Mouse (Mus musculus) liver, embryonic 16.5 days (tissue): Measurements from ENCODE around the gene Maco1. TPM values are rescaled to one million over a fixed set of nuclear protein-coding genes. Genes with fewer than 3 reads are reported as not detected.

Source experiments
- ATAC-seq: fragments of 200-750 bp; cut with Nextera tagmentation; 2 replicates; pipeline ENCODE4 v1.8.0; 2017; ENCODE audit warnings: low read depth, mild to moderate bottlenecking, moderate number of reproducible peaks, moderate library complexity
- H3K27ac ChIP-seq: fragments of 300-500 bp; sonication (generic); 2 replicates; pipeline ENCODE4 v1.5.1; 2014; ENCODE audit warnings: mild to moderate bottlenecking, low read length
- H3K27me3 ChIP-seq: fragments of 300-500 bp; sonication (generic); 2 replicates; pipeline ENCODE4 v1.6.1; 2014; ENCODE audit warnings: low read depth, low read length, mixed read lengths; ENCODE audit not compliant: control insufficient read depth, insufficient read depth
- H3K36me3 ChIP-seq: fragments of 300-500 bp; sonication (generic); 2 replicates; pipeline ENCODE4 v1.6.1; 2014; ENCODE audit warnings: mild to moderate bottlenecking; ENCODE audit not compliant: control insufficient read depth, insufficient read depth
- H3K4me1 ChIP-seq: fragments of 300-500 bp; sonication (generic); 2 replicates; pipeline ENCODE4 v1.6.1; 2014; ENCODE audit warnings: low read depth, low read length, mixed read lengths; ENCODE audit not compliant: control insufficient read depth
- H3K4me2 ChIP-seq: fragments of 300-500 bp; sonication (generic); 2 replicates; pipeline ENCODE4 v1.6.1; 2014; ENCODE audit warnings: low read depth, low read length, mixed read lengths
- H3K4me3 ChIP-seq: fragments of 300-500 bp; sonication (generic); 2 replicates; pipeline ENCODE4 v1.5.1; 2014; ENCODE audit warnings: low read depth, mild to moderate bottlenecking, low read length
- H3K9ac ChIP-seq: fragments of 300-500 bp; sonication (generic); 2 replicates; pipeline ENCODE4 v1.6.1; 2014; ENCODE audit warnings: low read depth, low read length
- H3K9me3 ChIP-seq: fragments of 300-500 bp; sonication (generic); replicated peaks from 2 replicates; pipeline ENCODE4 v1.6.1; 2016; ENCODE audit warnings: low read length; ENCODE audit not compliant: control insufficient read depth
- WGBS: fragments of 180-500 bp; shearing (Covaris S2); extraction: QIAGEN DNeasy Blood & Tissue Kit; methylation state at CpG from one replicate; pipeline ENCODE4 v1.1.7; 2014; ENCODE audit not compliant: insufficient replicate concordance; 5-methylcytosine and 5-hydroxymethylcytosine counted together
- polyA plus RNA-seq: library from polyadenylated mRNA; unstranded; fragments of >200 nt; fragmentation: Nextera tagmentation; extraction: Ambion mirVana; gene quantifications from 2 replicates; pipeline ENCODE4 v1.2.1, GENCODE M21; 2015

Gene Maco1
- polyA plus RNA-seq, 1 experiment from 2014 or later: 16.8 TPM

GRCm38 (mm10) chr4:134853637-134854485 lies 716 bp upstream of the Maco1 start:
- Histone ChIP-seq H3K27ac (peak overlapping the region; percentile 88), H3K4me2 (peak overlapping the region; percentile 90), H3K9ac (peak overlapping the region; percentile 68), H3K4me3 (peak overlapping the region; percentile 94), H3K4me1 (peaks cover 30% of the 10 kb centered on the region), H3K9me3 (no peaks in the 10 kb centered on the region), H3K27me3 (no peaks in the 10 kb centered on the region), H3K36me3 (no peaks in the 10 kb centered on the region)
- peak; percentile 88 for ATAC-seq
- under 1% methylated on average over 82 of the region's 91 CpGs for WGBS

- Histone ChIP-seq H3K27me3 (no peaks in the 10 kb centered on the region), H3K27ac (peak overlapping the region; percentile 92), H3K36me3 (no peaks in the 10 kb centered on the region), H3K4me2 (peak overlapping the region; percentile 80), H3K9ac (peak overlapping the region; percentile 95), H3K4me1 (peaks cover 36% of the 10 kb centered on the region), H3K4me3 (peak overlapping the region; percentile 94), H3K9me3 (no peaks in the 10 kb centered on the region)
- WGBS: under 1% methylated on average over 78 of the region's 106 CpGs
- ATAC-seq: peak; percentile 47
These were observed 498 bp downstream of the Maco1 start for GRCm38 (mm10) chr4:134852438-134853255.

- peaks cover 42% of the 10 kb centered on the region for H3K4me1 ChIP-seq
- no peak for ATAC-seq
- peak overlapping the region; percentile 80 for H3K4me2 ChIP-seq
- peak overlapping the region; percentile 94 for H3K4me3 ChIP-seq
- no peaks in the 10 kb centered on the region for H3K36me3 ChIP-seq
- no peaks in the 10 kb centered on the region for H3K27me3 ChIP-seq
- H3K9ac ChIP-seq: peak overlapping the region; percentile 95
- peak overlapping the region; percentile 92 for H3K27ac ChIP-seq
- no peaks in the 10 kb centered on the region for H3K9me3 ChIP-seq
- 11% methylated on average over 14 of the region's 14 CpGs for WGBS
These were observed 1.3 kb downstream of the Maco1 start for GRCm38 (mm10) chr4:134851876-134852275.

- no peak for ATAC-seq
- Histone ChIP-seq H3K36me3 (no peaks in the 10 kb centered on the region), H3K4me1 (peaks cover 40% of the 10 kb centered on the region), H3K9ac (peak overlapping the region; percentile 95), H3K27me3 (no peaks in the 10 kb centered on the region), H3K27ac (no peak overlapping the region; the same call in 1 of the 2 replicates), H3K4me3 (peak overlapping the region; percentile 94), H3K9me3 (no peaks in the 10 kb centered on the region), H3K4me2 (peak overlapping the region; percentile 80)
- 67% methylated on average over 2 of the region's 2 CpGs for WGBS
These were observed 1.9 kb downstream of the Maco1 start for GRCm38 (mm10) chr4:134851236-134851635.

GRCm38 (mm10) chr4:134850551-134850950 lies 2.6 kb downstream of the Maco1 start:
- Histone ChIP-seq H3K27ac (no peak overlapping the region), H3K4me2 (peak overlapping the region; percentile 2; the same call in 1 of the 2 replicates), H3K36me3 (no peaks in the 10 kb centered on the region)

GRCm38 (mm10) chr4:134847587-134847986 lies 5.6 kb downstream of the Maco1 start:
- H3K27me3 ChIP-seq: no peaks in the 10 kb centered on the region
- no peak for ATAC-seq
- peaks cover 34% of the 10 kb centered on the region for H3K4me1 ChIP-seq
- no peak overlapping the region for H3K9ac ChIP-seq
- no peaks in the 10 kb centered on the region for H3K9me3 ChIP-seq
- 71% methylated on average over 4 of the region's 4 CpGs for whole genome bisulfite sequencing
- H3K36me3 ChIP-seq: no peaks in the 10 kb centered on the region
- H3K27ac ChIP-seq: peak overlapping the region; percentile 60; the same call in 1 of the 2 replicates
- H3K4me3 ChIP-seq: no peak overlapping the region
- no peak overlapping the region for H3K4me2 ChIP-seq

More at GRCm38 (mm10) chr4:134850551-134850950, 2.6 kb downstream of the Maco1 start:
- Histone ChIP-seq H3K9ac (no peak overlapping the region), H3K4me1 (peaks cover 42% of the 10 kb centered on the region), H3K4me3 (no peak overlapping the region), H3K9me3 (no peaks in the 10 kb centered on the region), H3K27me3 (no peaks in the 10 kb centered on the region)
- WGBS: 74% methylated on average over 4 of the region's 4 CpGs
- no peak for ATAC-seq

GRCm38 (mm10) chr4:134843566-134843965 lies 9.6 kb downstream of the Maco1 start:
- no peaks in the 10 kb centered on the region for H3K27me3 ChIP-seq
- H3K4me3 ChIP-seq: no peak overlapping the region
- no peak overlapping the region for H3K9ac ChIP-seq
- ATAC-seq: no peak
- no peak overlapping the region for H3K4me2 ChIP-seq
- 74% methylated on average over 4 of the region's 4 CpGs for WGBS
- no peak overlapping the region for H3K27ac ChIP-seq
- no peaks in the 10 kb centered on the region for H3K9me3 ChIP-seq
- peaks cover 20% of the 10 kb centered on the region for H3K4me1 ChIP-seq
- no peaks in the 10 kb centered on the region for H3K36me3 ChIP-seq

GRCm38 (mm10) chr4:134840231-134840630 lies 12.9 kb downstream of the Maco1 start:
- 78% methylated on average over 1 of the region's 1 CpGs for WGBS
- Histone ChIP-seq H3K9me3 (no peaks in the 10 kb centered on the region), H3K9ac (no peak overlapping the region)

More at GRCm38 (mm10) chr4:134840231-134840630, 12.9 kb downstream of the Maco1 start:
- H3K4me1 ChIP-seq: no peaks in the 10 kb centered on the region; the same call in 1 of the 2 replicates
- H3K4me3 ChIP-seq: no peak overlapping the region
- no peak overlapping the region for H3K27ac ChIP-seq
- no peaks in the 10 kb centered on the region for H3K27me3 ChIP-seq
- ATAC-seq: no peak
- no peak overlapping the region for H3K4me2 ChIP-seq
- H3K36me3 ChIP-seq: no peaks in the 10 kb centered on the region; the same call in 1 of the 2 replicates
